Mouse (Mus musculus) hindbrain, postnatal 0 days (tissue): ENCODE results near the gene Hepacam. TPM values are rescaled to one million over a fixed set of nuclear protein-coding genes. Genes with fewer than 3 reads are reported as not detected.

Experiments
- ATAC-seq: fragments of 200-750 bp; cut with Nextera tagmentation; 2 replicates; pipeline ENCODE4 v1.8.0; 2017; ENCODE audit warnings: mild to moderate bottlenecking, moderate TSS enrichment, moderate library complexity
- DNase-seq: peaks from one replicate; pipeline ENCODE4 v3.0.0-alpha.2; 2015; ENCODE audit warnings: low spot score
- H3K27ac ChIP-seq: fragments of 300-500 bp; sonication (generic); 2 replicates; pipeline ENCODE4 v1.5.1; 2014; ENCODE audit warnings: mild to moderate bottlenecking
- H3K27me3 ChIP-seq: fragments of 300-500 bp; sonication (generic); 2 replicates; pipeline ENCODE4 v1.6.1; 2014; ENCODE audit warnings: low read length, mixed read lengths; ENCODE audit not compliant: insufficient read depth
- H3K36me3 ChIP-seq: fragments of 300-500 bp; sonication (generic); 2 replicates; pipeline ENCODE4 v1.6.1; 2014; ENCODE audit warnings: low read length, mixed read lengths; ENCODE audit not compliant: insufficient read depth
- H3K4me1 ChIP-seq: fragments of 300-500 bp; sonication (generic); 2 replicates; pipeline ENCODE4 v1.6.1; 2014; ENCODE audit warnings: antibody characterized with exemption, low read length, mixed read lengths; ENCODE audit not compliant: insufficient read depth
- H3K4me2 ChIP-seq: fragments of 300-500 bp; sonication (generic); 2 replicates; pipeline ENCODE4 v1.6.1; 2014; ENCODE audit warnings: low read depth, mild to moderate bottlenecking, low read length, moderate library complexity, mixed read lengths
- H3K4me3 ChIP-seq: fragments of 300-500 bp; sonication (generic); 2 replicates; pipeline ENCODE4 v1.5.1; 2014; ENCODE audit warnings: low read length
- H3K9ac ChIP-seq: fragments of 300-500 bp; sonication (generic); replicated peaks from 2 replicates; pipeline ENCODE4 v1.6.1; 2014; ENCODE audit warnings: mild to moderate bottlenecking, low read length, moderate library complexity, mixed read lengths
- H3K9me3 ChIP-seq: fragments of 300-500 bp; sonication (generic); 2 replicates; pipeline ENCODE4 v1.6.1; 2016; ENCODE audit warnings: low read length, mixed read lengths
- CTCF ChIP-seq: IDR thresholded peaks from 2 replicates; pipeline ENCODE4 v1.5.1; 2016; ENCODE audit warnings: antibody characterized with exemption, control low read depth, low read depth
- WGBS: fragments of 180-500 bp; shearing (Covaris S2); extraction: QIAGEN DNeasy Blood & Tissue Kit; methylation state at CpG from one replicate; pipeline ENCODE4 v1.1.7; 2014; 5-methylcytosine and 5-hydroxymethylcytosine counted together
- polyA plus RNA-seq: library from polyadenylated mRNA; unstranded; fragments of >200 nt; fragmentation: Nextera tagmentation; extraction: Ambion mirVana; gene quantifications from 2 replicates; pipeline ENCODE4 v1.2.1, GENCODE M21; 2015
- total RNA-seq: library from RNA; depleted of rRNA; stranded (reverse); fragments of >200 nt; gene quantifications from 2 replicates; pipeline ENCODE4 v1.2.3, GENCODE M21; 2014; rRNA removed

Hepacam gene
- total and polyA plus RNA-seq, 2 experiments from 2014 or later = 45.9 to 69.2 TPM

DNA sequence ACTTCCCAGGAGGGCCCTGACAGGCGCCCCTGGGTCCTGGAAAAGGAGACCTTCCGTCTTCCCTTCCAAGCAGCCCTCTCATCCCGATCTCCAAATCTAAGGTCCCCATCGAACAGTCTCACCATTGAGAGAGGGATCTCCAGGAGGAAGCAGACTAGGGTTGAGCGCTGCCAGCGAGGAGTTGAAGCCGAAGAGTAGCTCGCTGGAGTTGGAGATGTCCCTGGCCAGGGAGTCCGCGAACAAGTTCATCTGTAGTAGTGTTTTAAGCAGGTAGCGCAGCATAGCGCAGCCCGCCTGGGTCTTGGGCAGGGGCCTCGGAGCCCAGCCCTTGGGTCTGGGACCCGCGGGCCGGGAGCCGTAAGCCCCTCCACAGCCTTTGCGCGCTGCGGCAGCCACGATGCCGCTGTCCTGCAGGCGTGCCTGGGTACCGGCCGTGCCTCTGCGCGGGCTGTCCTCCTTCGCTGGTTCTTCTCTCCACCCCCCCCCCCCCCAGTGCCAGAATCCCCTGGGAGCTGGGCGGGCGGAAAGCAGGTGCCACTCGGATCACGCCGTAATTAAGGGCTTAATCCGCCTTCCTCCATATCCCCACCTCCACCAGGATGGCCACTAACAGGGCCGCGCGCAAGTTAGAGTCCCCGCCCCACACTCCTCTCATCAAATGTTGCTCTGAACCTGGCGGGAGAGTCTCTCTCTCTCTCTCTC lies 65.7 kb downstream of the Hepacam start, which contains the start of gene Robo3:
TSS of gene Robo3 (minus strand) at position 527 of the 702 bp plus-strand sequence.
- no peak for ATAC-seq
- H3K9ac ChIP-seq = no peak within 1 kb of the TSS

DNA sequence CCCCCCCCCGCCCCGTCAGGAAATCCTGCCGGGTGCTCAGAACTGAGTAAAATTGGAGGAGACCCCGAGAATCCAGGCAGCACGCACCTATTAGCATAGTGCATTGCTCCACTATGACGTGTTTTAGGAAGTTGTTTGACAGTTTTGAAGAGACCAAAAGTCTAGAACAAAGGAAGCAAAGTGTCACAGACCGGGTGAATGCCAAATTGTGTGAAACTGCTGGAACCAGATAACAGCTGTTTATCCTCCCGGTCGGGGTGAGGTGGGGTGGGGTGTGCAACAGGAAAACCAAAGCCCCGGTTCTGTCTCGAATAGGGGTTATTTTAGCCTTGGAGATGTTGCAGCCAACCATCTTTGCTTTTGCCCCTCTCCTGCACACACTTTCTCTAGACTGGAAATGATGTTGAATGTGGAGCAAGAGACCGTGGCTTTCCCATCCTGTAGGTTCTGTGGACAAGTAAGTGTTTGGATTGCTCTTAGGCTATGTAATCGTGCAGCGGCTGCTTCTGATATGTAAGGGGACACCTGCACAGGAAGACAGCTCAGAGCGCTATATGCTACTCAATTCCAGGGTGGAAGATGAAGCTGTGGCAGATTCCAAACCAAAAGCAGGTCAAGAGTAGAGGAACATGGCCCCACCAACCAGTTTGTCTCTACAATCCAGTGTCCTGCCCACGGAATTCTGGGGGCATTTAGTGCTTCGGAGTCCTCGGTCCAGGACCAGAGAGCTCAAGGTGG lies 66.8 kb downstream of the Hepacam start:
- H3K9me3 ChIP-seq = no peaks in the 10 kb centered on the region
- H3K27me3 ChIP-seq = peaks cover 54% of the 10 kb centered on the region
- H3K9ac ChIP-seq = no peak overlapping the region
- H3K4me1 ChIP-seq = no peaks in the 10 kb centered on the region; the same call in 1 of the 2 replicates
- no peaks in the 10 kb centered on the region for H3K36me3 ChIP-seq
- H3K27ac ChIP-seq = no peak overlapping the region
- H3K4me2 ChIP-seq = peak overlapping the region; percentile 73
- WGBS = 4% methylated on average over 18 of the region's 18 CpGs
- H3K4me3 ChIP-seq = 0 out of 2 replicates have a peak overlapping the region, but pooled peaks have one; percentile 37
- ATAC-seq = no peak
- DNase-seq = no peak
- TF ChIP-seq CTCF = no peak

More for the DNA sequence above, 65.7 kb downstream of the Hepacam start, which contains the start of gene Robo3:
- DNase-seq = no peak
- Histone ChIP-seq H3K27me3 (peaks cover 56% of the 10 kb centered on the region), H3K4me2 (peak within 1 kb of the TSS; percentile 73), H3K27ac (no peak within 1 kb of the TSS), H3K4me1 (no peaks in the 10 kb centered on the region; the same call in 1 of the 2 replicates), H3K4me3 (peak within 1 kb of the TSS; percentile 37), H3K9me3 (no peaks in the 10 kb centered on the region), H3K36me3 (no peaks in the 10 kb centered on the region)
- under 1% methylated on average over 40 of the region's 40 CpGs for WGBS
- TF ChIP-seq CTCF = no peak

DNA sequence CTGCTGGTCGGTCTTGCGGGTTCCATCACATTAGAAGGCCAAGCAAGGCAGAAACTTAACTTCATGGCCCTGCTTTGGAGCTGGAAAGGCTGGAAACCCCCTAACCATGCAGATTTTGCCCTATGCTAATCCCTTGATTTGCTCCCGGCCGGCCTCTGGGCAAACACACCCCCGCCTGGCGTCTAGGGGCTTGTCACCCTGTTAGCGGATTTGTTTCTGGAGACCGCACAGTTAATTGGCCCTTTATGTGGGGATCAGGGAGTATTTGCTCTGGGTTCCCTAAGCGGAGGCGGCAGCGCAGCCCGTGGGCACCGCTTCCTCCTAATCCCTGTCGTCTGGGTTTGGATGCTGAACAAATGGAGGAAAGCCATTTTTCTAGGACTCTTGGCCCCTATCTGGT lies 67.8 kb downstream of the Hepacam start:
- H3K9me3 ChIP-seq = no peaks in the 10 kb centered on the region
- no peak overlapping the region for H3K9ac ChIP-seq
- ATAC-seq (no peak), DNase-seq (no peak)
- no peaks in the 10 kb centered on the region for H3K36me3 ChIP-seq
- peaks cover 50% of the 10 kb centered on the region for H3K27me3 ChIP-seq
- no peak overlapping the region for H3K4me3 ChIP-seq
- no peak overlapping the region for H3K4me2 ChIP-seq
- 8% methylated on average over 14 of the region's 14 CpGs for WGBS
- H3K27ac ChIP-seq = no peak overlapping the region
- no peaks in the 10 kb centered on the region; the same call in 1 of the 2 replicates for H3K4me1 ChIP-seq
- no peak for TF ChIP-seq CTCF

DNA sequence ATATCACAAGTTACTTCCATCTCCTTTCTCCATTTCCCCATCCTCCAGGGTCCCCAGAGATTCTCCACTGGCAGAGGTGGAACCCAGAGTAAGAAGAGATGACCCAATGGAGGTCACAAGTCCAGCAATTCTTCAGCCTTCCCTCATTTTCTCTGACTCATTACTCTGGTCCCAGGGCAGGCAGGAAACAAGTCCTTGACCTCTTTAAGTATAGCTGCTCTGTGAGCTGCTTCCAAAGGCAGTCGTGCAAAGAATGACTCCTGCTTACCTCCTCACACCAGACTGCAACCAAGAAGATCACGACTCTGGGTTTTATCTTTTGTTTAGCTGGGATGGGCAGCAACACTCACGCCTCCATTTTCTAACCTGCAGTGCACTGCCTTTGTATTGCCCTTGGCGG lies 68.5 kb downstream of the Hepacam start:
- Histone ChIP-seq H3K9ac (no peak overlapping the region), H3K4me1 (no peaks in the 10 kb centered on the region; the same call in 1 of the 2 replicates), H3K27ac (no peak overlapping the region), H3K36me3 (no peaks in the 10 kb centered on the region), H3K27me3 (peaks cover 50% of the 10 kb centered on the region), H3K9me3 (no peaks in the 10 kb centered on the region), H3K4me3 (no peak overlapping the region), H3K4me2 (no peak overlapping the region)
- no peak for TF ChIP-seq CTCF
- 19% methylated on average over 4 of the region's 4 CpGs for WGBS
- DNase-seq (no peak), ATAC-seq (no peak)

Other genes with a start within 250 kb of the Hepacam start
- gene Pknox2, start 219.9 kb upstream of the Hepacam start, total RNA-seq = 23.5 and 28.0 TPM in 2 replicates
- 20.6 and 22.2 TPM in 2 replicates for gene Pknox2, start 219.9 kb upstream of the Hepacam start, polyA plus RNA-seq
- 6.0 and 6.3 TPM in 2 replicates for gene Tmem218, start 159.1 kb upstream of the Hepacam start, total RNA-seq
- gene Tmem218, start 159.1 kb upstream of the Hepacam start, polyA plus RNA-seq = 11.4 and 13.3 TPM in 2 replicates
- 2.6 and 4.7 TPM in 2 replicates for gene Slc37a2, start 111.6 kb upstream of the Hepacam start, total RNA-seq
- gene Slc37a2, start 111.6 kb upstream of the Hepacam start, polyA plus RNA-seq = 2.4 and 3.4 TPM in 2 replicates
- 5.5 and 6.9 TPM in 2 replicates for gene Ccdc15, start 18.9 kb upstream of the Hepacam start, total RNA-seq
- 7.1 and 7.4 TPM in 2 replicates for gene Ccdc15, start 18.9 kb upstream of the Hepacam start, polyA plus RNA-seq
- 12.5 and 13.1 TPM in 2 replicates for gene Robo4, start 34.5 kb downstream of the Hepacam start, total RNA-seq
- 3.6 and 4.5 TPM in 2 replicates for gene Robo4, start 34.5 kb downstream of the Hepacam start, polyA plus RNA-seq
- 2.0 and 2.8 TPM in 2 replicates for gene Robo3, start 65.9 kb downstream of the Hepacam start, total RNA-seq
- gene Robo3, start 65.9 kb downstream of the Hepacam start, polyA plus RNA-seq = 1.5 and 1.6 TPM in 2 replicates
- 20.0 and 34.0 TPM in 2 replicates for gene Msantd2, start 122.0 kb downstream of the Hepacam start, total RNA-seq
- gene Msantd2, start 122.0 kb downstream of the Hepacam start, polyA plus RNA-seq = 16.1 and 17.8 TPM in 2 replicates
- 34.2 and 43.7 TPM in 2 replicates for gene Esam, start 160.7 kb downstream of the Hepacam start, total RNA-seq
- gene Esam, start 160.7 kb downstream of the Hepacam start, polyA plus RNA-seq = 36.1 and 37.9 TPM in 2 replicates
- gene Vsig2, start 171.9 kb downstream of the Hepacam start, total RNA-seq = 3.0 and 3.9 TPM in 2 replicates
- gene Vsig2, start 171.9 kb downstream of the Hepacam start, polyA plus RNA-seq = 1.3 and 1.6 TPM in 2 replicates
- gene Nrgn, start 185.6 kb downstream of the Hepacam start, total RNA-seq = 6.0 and 8.3 TPM in 2 replicates
- gene Nrgn, start 185.6 kb downstream of the Hepacam start, polyA plus RNA-seq = 11.9 and 15.4 TPM in 2 replicates
- 9.7 and 18.7 TPM in 2 replicates for gene Siae, start 188.3 kb downstream of the Hepacam start, total RNA-seq
- gene Siae, start 188.3 kb downstream of the Hepacam start, polyA plus RNA-seq = 12.5 and 15.5 TPM in 2 replicates
- 4.2 TPM in 1 of 2 replicates, not detected in the other for gene Spa17, start 246.4 kb downstream of the Hepacam start, total RNA-seq
- gene Spa17, start 246.4 kb downstream of the Hepacam start, polyA plus RNA-seq = 11.6 and 13.9 TPM in 2 replicates